Mouse (Mus musculus): ENCODE data around the gene Papola. TPM values are rescaled to one million over a fixed set of nuclear protein-coding genes. Genes with fewer than 3 reads are reported as not detected.

Papola gene
- polyA plus RNA-seq, 1 experiment from 2014 or later: 70.7 TPM

GRCm38 (mm10) chr12:105769700-105770099, 14.8 kb upstream of the Papola start:
- H3K4me1 ChIP-seq (ENCODE audit: insufficient read depth): no peaks in the 10 kb centered on the region
- no peak overlapping the region for H3K4me2 ChIP-seq (ENCODE audit: low read depth, low read length)
- H3K27me3 ChIP-seq (ENCODE audit: insufficient read depth, low read length): no peaks in the 10 kb centered on the region
- no peaks in the 10 kb centered on the region for H3K9me3 ChIP-seq (ENCODE audit: low read length)
- no peak overlapping the region for H3K27ac ChIP-seq (ENCODE audit: low read depth)
- no peak overlapping the region for H3K9ac ChIP-seq (replicated peaks)
- no peak overlapping the region for H3K4me3 ChIP-seq (ENCODE audit: low read depth, low read length)
- ATAC-seq (no peak), DNase-seq (no peak)
- H3K36me3 ChIP-seq (replicated peaks; ENCODE audit: insufficient read depth, low read length): no peaks in the 10 kb centered on the region
- 40% methylated on average over 10 of the region's 10 CpGs for WGBS (ENCODE audit: insufficient replicate concordance)
- TF ChIP-seq CTCF (IDR thresholded peaks at IDR 0.05; ENCODE audit: low read depth) (no peak), EP300 (IDR thresholded peaks at IDR 0.05; ENCODE audit: low read depth) (no peak)

GRCm38 (mm10) chr12:105774871-105775270, 9.6 kb upstream of the Papola start:
- H3K9me3 ChIP-seq (ENCODE audit: low read length): no peaks in the 10 kb centered on the region
- TF ChIP-seq CTCF (IDR thresholded peaks at IDR 0.05; ENCODE audit: low read depth) (no peak), EP300 (IDR thresholded peaks at IDR 0.05; ENCODE audit: low read depth) (no peak)
- WGBS (ENCODE audit: insufficient replicate concordance): 74% methylated on average over 7 of the region's 7 CpGs
- H3K4me3 ChIP-seq (ENCODE audit: low read depth, low read length): no peak overlapping the region
- H3K36me3 ChIP-seq (replicated peaks; ENCODE audit: insufficient read depth, low read length): no peaks in the 10 kb centered on the region
- DNase-seq (peak; percentile 22), ATAC-seq (no peak)
- H3K27ac ChIP-seq (ENCODE audit: low read depth): no peak overlapping the region
- H3K4me2 ChIP-seq (ENCODE audit: low read depth, low read length): no peak overlapping the region
- H3K4me1 ChIP-seq (ENCODE audit: insufficient read depth): no peaks in the 10 kb centered on the region
- H3K27me3 ChIP-seq (ENCODE audit: insufficient read depth, low read length): no peaks in the 10 kb centered on the region
- no peak overlapping the region for H3K9ac ChIP-seq (replicated peaks)

DNA sequence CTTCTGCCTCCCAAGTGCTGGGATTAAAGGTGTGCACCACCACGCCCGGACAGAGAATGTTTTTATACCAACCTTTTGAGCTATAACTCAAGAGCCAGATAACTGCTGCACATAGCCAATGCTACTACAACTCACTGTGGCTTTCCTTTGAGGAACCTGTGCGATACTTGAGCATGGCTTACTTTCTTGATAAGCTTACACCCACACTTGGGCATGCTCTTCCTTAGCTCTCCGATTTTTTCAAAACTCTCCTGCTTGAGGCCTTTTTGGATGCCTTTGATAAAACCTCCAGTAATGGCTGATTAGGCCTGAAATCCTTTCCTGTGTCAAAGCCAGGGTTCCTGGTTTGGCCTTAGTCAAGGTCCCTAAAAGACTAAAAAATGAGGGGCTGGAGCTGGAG, 6.8 kb upstream of the Papola start:
- 54% methylated on average over 4 of the region's 4 CpGs for WGBS (ENCODE audit: insufficient replicate concordance)
- Histone ChIP-seq H3K4me2 (ENCODE audit: low read depth, low read length) (no peak overlapping the region), H3K9ac (replicated peaks) (no peak overlapping the region), H3K27me3 (ENCODE audit: insufficient read depth, low read length) (no peaks in the 10 kb centered on the region), H3K36me3 (replicated peaks; ENCODE audit: insufficient read depth, low read length) (no peaks in the 10 kb centered on the region), H3K27ac (ENCODE audit: low read depth) (no peak overlapping the region), H3K4me3 (ENCODE audit: low read depth, low read length) (no peak overlapping the region), H3K4me1 (ENCODE audit: insufficient read depth) (no peaks in the 10 kb centered on the region), H3K9me3 (ENCODE audit: low read length) (no peaks in the 10 kb centered on the region)
- ATAC-seq (no peak), DNase-seq (no peak)
- TF ChIP-seq EP300 (IDR thresholded peaks at IDR 0.05; ENCODE audit: low read depth): no peak
- no peak for TF ChIP-seq CTCF (IDR thresholded peaks at IDR 0.05; ENCODE audit: low read depth)

- peaks cover 18% of the 10 kb centered on the region for H3K4me1 ChIP-seq (ENCODE audit: insufficient read depth)
- peak; percentile 84 for DNase-seq
Measured at GRCm38 (mm10) chr12:105785000-105785774, 693 bp downstream of the Papola start.

GRCm38 (mm10) chr12:105786113-105786512, 1.6 kb downstream of the Papola start:
- H3K4me1 ChIP-seq (ENCODE audit: insufficient read depth): peaks cover 18% of the 10 kb centered on the region
- TF ChIP-seq CTCF (IDR thresholded peaks at IDR 0.05; ENCODE audit: low read depth) (no peak), EP300 (IDR thresholded peaks at IDR 0.05; ENCODE audit: low read depth) (no peak)
- ATAC-seq: no peak
- peak overlapping the region; percentile 91 for H3K9ac ChIP-seq (replicated peaks)
- WGBS (ENCODE audit: insufficient replicate concordance): 45% methylated on average over 1 of the region's 1 CpGs
- no peak for DNase-seq
- peak overlapping the region; percentile 88 for H3K4me2 ChIP-seq (ENCODE audit: low read depth, low read length)
- peak overlapping the region; percentile 80 for H3K4me3 ChIP-seq (ENCODE audit: low read depth, low read length)
- 0 out of 2 replicates have a peak overlapping the region, but pooled peaks have one; percentile 99 for H3K27ac ChIP-seq (ENCODE audit: low read depth)
- H3K36me3 ChIP-seq (replicated peaks; ENCODE audit: insufficient read depth, low read length): no peaks in the 10 kb centered on the region
- H3K9me3 ChIP-seq (ENCODE audit: low read length): no peaks in the 10 kb centered on the region
- no peaks in the 10 kb centered on the region for H3K27me3 ChIP-seq (ENCODE audit: insufficient read depth, low read length)

More at GRCm38 (mm10) chr12:105785000-105785774, 693 bp downstream of the Papola start:
- H3K4me2 ChIP-seq (ENCODE audit: low read depth, low read length): peak overlapping the region; percentile 88
- ATAC-seq: peak; percentile 73
- H3K9me3 ChIP-seq (ENCODE audit: low read length): no peaks in the 10 kb centered on the region
- no peaks in the 10 kb centered on the region for H3K27me3 ChIP-seq (ENCODE audit: insufficient read depth, low read length)
- H3K27ac ChIP-seq (ENCODE audit: low read depth): peak overlapping the region; percentile 99
- WGBS (ENCODE audit: insufficient replicate concordance): 1% methylated on average over 42 of the region's 53 CpGs
- H3K9ac ChIP-seq (replicated peaks): peak overlapping the region; percentile 91
- peak overlapping the region; percentile 80 for H3K4me3 ChIP-seq (ENCODE audit: low read depth, low read length)
- H3K36me3 ChIP-seq (replicated peaks; ENCODE audit: insufficient read depth, low read length): no peaks in the 10 kb centered on the region
- no peak for TF ChIP-seq CTCF (IDR thresholded peaks at IDR 0.05; ENCODE audit: low read depth)
- TF ChIP-seq EP300 (IDR thresholded peaks at IDR 0.05; ENCODE audit: low read depth): no peak

DNA sequence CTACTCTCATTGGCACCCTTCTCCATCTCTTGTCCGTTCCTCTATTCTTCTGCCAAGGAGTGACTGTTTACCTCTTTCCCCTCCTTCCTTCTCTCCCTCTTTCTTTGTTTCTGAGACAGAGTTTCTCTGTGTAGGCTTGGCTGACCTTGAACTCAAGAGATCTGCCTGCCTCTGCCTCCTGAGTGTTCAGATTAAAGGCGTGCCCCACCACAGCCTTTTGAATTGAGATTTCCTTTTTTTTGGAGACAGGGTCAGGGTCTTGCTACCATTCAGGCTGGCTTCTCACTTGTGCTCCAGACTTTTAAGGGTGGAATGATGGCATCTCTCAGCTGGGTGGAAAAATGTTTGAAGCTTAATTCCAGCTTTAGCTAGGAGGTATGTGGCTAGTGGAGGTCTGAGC, 3.1 kb downstream of the Papola start:
- Histone ChIP-seq H3K4me3 (ENCODE audit: low read depth, low read length) (no peak overlapping the region), H3K9ac (replicated peaks) (no peak overlapping the region), H3K9me3 (ENCODE audit: low read length) (no peaks in the 10 kb centered on the region), H3K36me3 (replicated peaks; ENCODE audit: insufficient read depth, low read length) (no peaks in the 10 kb centered on the region), H3K27ac (ENCODE audit: low read depth) (no peak overlapping the region), H3K27me3 (ENCODE audit: insufficient read depth, low read length) (no peaks in the 10 kb centered on the region), H3K4me2 (ENCODE audit: low read depth, low read length) (no peak overlapping the region), H3K4me1 (ENCODE audit: insufficient read depth) (peaks cover 21% of the 10 kb centered on the region)
- ATAC-seq (no peak), DNase-seq (no peak)
- WGBS (ENCODE audit: insufficient replicate concordance): 93% methylated on average over 2 of the region's 2 CpGs
- no peak for TF ChIP-seq CTCF (IDR thresholded peaks at IDR 0.05; ENCODE audit: low read depth)
- no peak for TF ChIP-seq EP300 (IDR thresholded peaks at IDR 0.05; ENCODE audit: low read depth)
